Mouse (Mus musculus): ENCODE measurements at regions not wholly inside any gene's neighbourhood (a gene's known extent, or its start where the extent isn't known, plus 50 kb on each side); places are given as distances from the start of the nearest gene placed in this dataset.
A peak's percentile ranks its signal among the peaks of the same experiment; 100 is the strongest.

- no peak for DNase-seq (ENCODE audit: low read depth, low spot score)
Observed at GRCm38 (mm10) chr8:4411126-4411525, 81.7 kb upstream of the Cers4 start.

GRCm38 (mm10) chr8:4411836-4412235, 81.0 kb upstream of the Cers4 start:
- no peak for DNase-seq (ENCODE audit: low read depth, low spot score)

- DNase-seq (ENCODE audit: low read depth, low spot score) = peak; percentile 64
Observed at GRCm38 (mm10) chr8:4413206-4413605, 79.6 kb upstream of the Cers4 start.

GRCm38 (mm10) chr8:4413764-4414163, 79.1 kb upstream of the Cers4 start:
- no peak for DNase-seq (ENCODE audit: low read depth, low spot score)

- no peak for DNase-seq (ENCODE audit: low read depth, low spot score)
Observed at GRCm38 (mm10) chr8:4417141-4417540, 75.7 kb upstream of the Cers4 start.

GRCm38 (mm10) chr8:4433161-4433560, 59.7 kb upstream of the Cers4 start:
- DNase-seq (ENCODE audit: low read depth, low spot score) = no peak

- DNase-seq (ENCODE audit: low read depth, low spot score) = no peak
Observed at GRCm38 (mm10) chr8:4436546-4436945, 56.3 kb upstream of the Cers4 start.

All from CD4-positive, CD25-positive, alpha-beta regulatory T cell, adult 2 months (primary cell).